Mouse (Mus musculus): Measurements from ENCODE around the gene Poldip3.

Gene Poldip3

DNA sequence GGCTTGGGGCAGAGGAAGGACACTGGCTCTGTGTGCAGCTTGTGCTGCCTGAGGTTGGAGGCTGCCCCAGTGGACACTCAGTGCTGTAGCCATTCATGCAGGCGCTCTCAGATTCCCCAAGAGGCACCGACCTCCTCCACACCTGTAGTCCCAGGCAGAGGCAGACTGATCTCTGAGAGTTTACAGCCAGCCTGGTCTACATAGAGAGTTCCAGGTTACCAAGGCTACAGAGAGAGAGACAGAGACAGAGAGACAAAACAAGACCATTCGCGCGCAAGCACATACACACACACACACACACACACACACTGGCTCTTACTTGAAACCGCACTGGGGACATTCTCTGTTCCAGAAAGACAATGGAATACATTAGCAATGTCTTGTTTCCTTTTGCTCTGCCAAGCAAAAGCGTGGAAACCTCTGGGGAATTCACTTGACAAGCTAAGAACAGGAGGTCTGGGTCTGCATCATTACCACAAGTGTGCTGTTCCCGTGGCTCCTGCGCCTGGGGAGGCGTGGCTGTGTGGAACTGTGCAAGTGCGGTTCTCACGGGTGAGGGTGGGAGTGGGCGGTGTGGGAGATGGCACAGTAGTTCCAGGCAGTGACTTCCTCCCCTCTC is 65.1 kb downstream of the Poldip3 start:
- peak; percentile 67 for DNase-seq (ENCODE audit: low read depth)

DNA sequence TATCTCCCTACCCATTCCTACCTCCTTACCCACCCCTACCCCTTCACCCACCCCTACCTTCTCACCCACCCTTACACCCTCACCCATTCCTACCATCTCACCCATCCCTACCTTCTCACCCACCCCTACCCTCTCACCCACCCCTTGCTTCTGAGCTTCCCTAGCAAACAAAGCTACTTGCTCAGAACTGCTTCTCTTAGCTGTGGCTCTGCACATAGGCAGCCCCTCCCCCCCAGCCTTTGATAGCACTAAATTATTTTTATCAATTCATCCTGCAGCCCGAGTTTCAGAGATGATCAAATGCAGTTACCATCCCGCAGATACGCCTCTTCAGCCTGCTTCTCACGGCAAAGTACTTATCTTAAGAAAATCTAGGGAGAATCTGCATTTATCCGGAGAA is 65.7 kb downstream of the Poldip3 start:
- DNase-seq (ENCODE audit: low read depth): no peak
